Mouse (Mus musculus) ovary, postnatal 14 days (tissue): ENCODE measurements around the gene Rrp15.

Experiments
- DNase-seq: peaks from one replicate; pipeline ENCODE4 v3.0.0; 2022; ENCODE audit warnings: low spot score

Gene Rrp15

GRCm38 (mm10) chr1:186714215-186714614 is 34.9 kb downstream of the Rrp15 start:
- no peak for DNase-seq

GRCm38 (mm10) chr1:186712802-186713471 is 36.2 kb downstream of the Rrp15 start:
- DNase-seq: peak; percentile 36

GRCm38 (mm10) chr1:186705915-186706248 is 43.3 kb downstream of the Rrp15 start, which contains the start of gene Tgfb2:
Gene Tgfb2, minus strand, starts transcription at chr1:186705989.
- no peak for DNase-seq

GRCm38 (mm10) chr1:186705203-186705914 is 43.8 kb downstream of the Rrp15 start:
- DNase-seq: peak; percentile 49

- DNase-seq: peak; percentile 30
Observed at GRCm38 (mm10) chr1:186703980-186704701, 45.0 kb downstream of the Rrp15 start.

- no peak for DNase-seq
Observed at GRCm38 (mm10) chr1:186703256-186703979, 45.7 kb downstream of the Rrp15 start.

- DNase-seq: no peak
Observed at GRCm38 (mm10) chr1:186702391-186703255, 46.5 kb downstream of the Rrp15 start.

- DNase-seq: no peak
Observed at GRCm38 (mm10) chr1:186701206-186701905, 47.8 kb downstream of the Rrp15 start.

GRCm38 (mm10) chr1:186700496-186700895 is 48.7 kb downstream of the Rrp15 start:
- DNase-seq: no peak

- no peak for DNase-seq
Observed at GRCm38 (mm10) chr1:186698583-186699338, 50.4 kb downstream of the Rrp15 start.

- no peak for DNase-seq
Observed at GRCm38 (mm10) chr1:186696231-186696630, 52.9 kb downstream of the Rrp15 start.

GRCm38 (mm10) chr1:186695361-186695760 is 53.8 kb downstream of the Rrp15 start:
- DNase-seq: no peak

- no peak for DNase-seq
Observed at GRCm38 (mm10) chr1:186692370-186692769, 56.8 kb downstream of the Rrp15 start.

GRCm38 (mm10) chr1:186691708-186692107 is 57.5 kb downstream of the Rrp15 start:
- DNase-seq: no peak

- no peak for DNase-seq
Observed at GRCm38 (mm10) chr1:186684041-186684440, 65.1 kb downstream of the Rrp15 start.

GRCm38 (mm10) chr1:186682606-186683005 is 66.6 kb downstream of the Rrp15 start:
- DNase-seq: no peak

- no peak for DNase-seq
Observed at GRCm38 (mm10) chr1:186677614-186678013, 71.5 kb downstream of the Rrp15 start.

- no peak for DNase-seq
Observed at GRCm38 (mm10) chr1:186676199-186676598, 73.0 kb downstream of the Rrp15 start.

- no peak for DNase-seq
Observed at GRCm38 (mm10) chr1:186675263-186675662, 73.9 kb downstream of the Rrp15 start.

GRCm38 (mm10) chr1:186674621-186675020 is 74.5 kb downstream of the Rrp15 start:
- DNase-seq: no peak
